27 mouse cellular contexts compared by ENCODE assay signal in genomic region chr19:21432879-21433278, GRCm38 (mm10). TPM values are rescaled to one million over a fixed set of nuclear protein-coding genes. Genes with fewer than 3 reads are reported as not detected.
"Had no signal": no experiment of that assay in that cellular context is flagged by ENCODE, and none has a peak within 500 bp of the region (broad histone marks: within the 10 kb centered on the region; RNA-seq: fewer than 3 reads in every experiment).

No protein-coding gene starts in this region.

- H3K4me3 ChIP-seq: gastrocnemius, adult 2 months; heart, embryonic 13.5 days; heart, embryonic 15.5 days; hindbrain, embryonic 13.5 days; hindbrain, embryonic 15.5 days; kidney, embryonic 15.5 days; limb, embryonic 13.5 days; limb, embryonic 15.5 days; liver, embryonic 13.5 days had no signal

- H3K4me1 ChIP-seq: heart, embryonic 13.5 days; heart, embryonic 15.5 days; hindbrain, embryonic 13.5 days; hindbrain, embryonic 15.5 days; kidney, embryonic 15.5 days; limb, embryonic 13.5 days; limb, embryonic 15.5 days; liver, embryonic 13.5 days had no signal

- H3K4me2 ChIP-seq: heart, embryonic 11.5 days; heart, embryonic 13.5 days; heart, embryonic 15.5 days; hindbrain, embryonic 13.5 days; hindbrain, embryonic 15.5 days; kidney, embryonic 15.5 days; limb, embryonic 13.5 days; limb, embryonic 15.5 days; liver, embryonic 11.5 days; liver, embryonic 13.5 days had no signal

- ATAC-seq: hindbrain, postnatal 0 days had no signal

- H3K9me3 ChIP-seq: heart, embryonic 13.5 days; heart, embryonic 15.5 days; hindbrain, embryonic 13.5 days; hindbrain, embryonic 15.5 days; kidney, embryonic 15.5 days; limb, embryonic 13.5 days; limb, embryonic 15.5 days; liver, embryonic 13.5 days had no signal

- H3K36me3 ChIP-seq: heart, embryonic 13.5 days; heart, embryonic 15.5 days; hindbrain, embryonic 13.5 days; hindbrain, embryonic 15.5 days; kidney, embryonic 15.5 days; limb, embryonic 13.5 days; limb, embryonic 15.5 days; liver, embryonic 13.5 days had no signal

- H3K27me3 ChIP-seq: heart, embryonic 13.5 days; heart, embryonic 15.5 days; hindbrain, embryonic 13.5 days; hindbrain, embryonic 15.5 days; kidney, embryonic 15.5 days; limb, embryonic 13.5 days; limb, embryonic 15.5 days; liver, embryonic 13.5 days had no signal

- H3K27ac ChIP-seq: gastrocnemius, adult 2 months; heart, embryonic 13.5 days; heart, embryonic 15.5 days; hindbrain, embryonic 13.5 days; hindbrain, embryonic 15.5 days; hindbrain, postnatal 0 days; kidney, embryonic 15.5 days; kidney, postnatal 0 days; limb, embryonic 13.5 days; limb, embryonic 15.5 days; liver, embryonic 13.5 days had no signal

- DNase-seq: gastrocnemius, adult 2 months; gastrocnemius, postnatal 10 days; gastrocnemius, postnatal 25 days; heart, adult 18-20 months; heart, postnatal 14 days; heart, postnatal 36 days; kidney, adult 11 months; kidney, adult 2 months; kidney, adult 9 months; kidney, postnatal 14 days; kidney, postnatal 36 days; layer of hippocampus, adult 9-11 months; layer of hippocampus, postnatal 36 days; left cerebral cortex, postnatal 4 days; liver, embryonic 13.5 days had no signal

- H3K9ac ChIP-seq: heart, embryonic 13.5 days; heart, embryonic 15.5 days; hindbrain, embryonic 13.5 days; hindbrain, embryonic 15.5 days; kidney, embryonic 15.5 days; limb, embryonic 13.5 days; limb, embryonic 15.5 days; liver, embryonic 13.5 days had no signal

RNA-seq across cellular contexts. Expression of gene Gda, which starts 40.4 kb away (rescaled TPM):
- polyA plus RNA-seq: heart, embryonic 11.5 days; limb, embryonic 11.5 days had no signal
